Mouse (Mus musculus) thymus, postnatal 25 days (tissue): ENCODE data around the gene Myo5a.
A peak's percentile ranks its signal among the peaks of the same experiment; 100 is the strongest.

ENCODE experiments used
- DNase-seq: peaks from one replicate; pipeline ENCODE4 v3.0.0; 2022

Gene Myo5a

GRCm38 (mm10) chr9:75072361-75072760, 1.5 kb downstream of the Myo5a start:
- no peak for DNase-seq

GRCm38 (mm10) chr9:75077191-75077590, 6.4 kb downstream of the Myo5a start:
- no peak for DNase-seq

- DNase-seq: no peak
These were observed 14.5 kb downstream of the Myo5a start for GRCm38 (mm10) chr9:75085242-75085824.

GRCm38 (mm10) chr9:75087823-75088222, 17.0 kb downstream of the Myo5a start:
- DNase-seq: no peak

GRCm38 (mm10) chr9:75089285-75089684, 18.5 kb downstream of the Myo5a start:
- no peak for DNase-seq

- DNase-seq: no peak
These were observed 21.3 kb downstream of the Myo5a start for GRCm38 (mm10) chr9:75092134-75092533.

GRCm38 (mm10) chr9:75094762-75095161, 23.9 kb downstream of the Myo5a start:
- no peak for DNase-seq

- DNase-seq: no peak
These were observed 28.1 kb downstream of the Myo5a start for GRCm38 (mm10) chr9:75098937-75099336.

- DNase-seq: no peak
These were observed 29.5 kb downstream of the Myo5a start for GRCm38 (mm10) chr9:75100157-75100781.

- no peak for DNase-seq
These were observed 31.3 kb downstream of the Myo5a start for GRCm38 (mm10) chr9:75102131-75102530.

- DNase-seq: no peak
These were observed 45.9 kb downstream of the Myo5a start for GRCm38 (mm10) chr9:75116571-75117177.

GRCm38 (mm10) chr9:75121126-75121525, 50.3 kb downstream of the Myo5a start:
- no peak for DNase-seq

- no peak for DNase-seq
These were observed 53.4 kb downstream of the Myo5a start for GRCm38 (mm10) chr9:75124201-75124721.

GRCm38 (mm10) chr9:75130553-75130952, 59.7 kb downstream of the Myo5a start:
- DNase-seq: no peak

- DNase-seq: no peak
These were observed 76.1 kb downstream of the Myo5a start for GRCm38 (mm10) chr9:75146911-75147310.

GRCm38 (mm10) chr9:75160525-75160924, 89.7 kb downstream of the Myo5a start:
- DNase-seq: no peak

GRCm38 (mm10) chr9:75163650-75164049, 92.8 kb downstream of the Myo5a start:
- DNase-seq: no peak

GRCm38 (mm10) chr9:75171721-75172120, 100.9 kb downstream of the Myo5a start:
- no peak for DNase-seq

GRCm38 (mm10) chr9:75187646-75188260, 116.9 kb downstream of the Myo5a start:
- DNase-seq: no peak

- no peak for DNase-seq
These were observed 123.0 kb downstream of the Myo5a start for GRCm38 (mm10) chr9:75193858-75194257.

- DNase-seq: no peak
These were observed 125.5 kb downstream of the Myo5a start for GRCm38 (mm10) chr9:75196335-75196734.

GRCm38 (mm10) chr9:75197297-75197696, 126.5 kb downstream of the Myo5a start:
- peak; percentile 9 for DNase-seq

GRCm38 (mm10) chr9:75201506-75201905, 130.7 kb downstream of the Myo5a start:
- no peak for DNase-seq

GRCm38 (mm10) chr9:75202036-75202435, 131.2 kb downstream of the Myo5a start:
- DNase-seq: no peak
